Mouse (Mus musculus) bone marrow macrophage, adult 2 months (primary cell): ENCODE results near the gene Pawr. TPM values are rescaled to one million over a fixed set of nuclear protein-coding genes. Genes with fewer than 3 reads are reported as not detected.
"Not testable (repeated sequence)": the region's sequence is repeated elsewhere in the genome, so short reads cannot be mapped to it uniquely, and the experiment has no call there.

ENCODE experiments used
- H3K27ac ChIP-seq: 2 replicates; pipeline ENCODE4 v1.5.1; 2012; ENCODE audit warnings: low read depth, low read length; ENCODE audit not compliant: insufficient read depth
- H3K4me1 ChIP-seq: 2 replicates; pipeline ENCODE4 v1.6.1; 2012; ENCODE audit warnings: low read length; ENCODE audit not compliant: control insufficient read depth, insufficient read depth
- H3K4me3 ChIP-seq: 2 replicates; pipeline ENCODE4 v1.5.1; 2012; ENCODE audit warnings: mild to moderate bottlenecking, low read length, moderate library complexity; ENCODE audit not compliant: insufficient read depth
- CTCF ChIP-seq: IDR thresholded peaks from 2 replicates; pipeline ENCODE4 v1.5.1; 2012; ENCODE audit warnings: low read depth, mild to moderate bottlenecking, low read length, moderate library complexity
- POLR2A ChIP-seq: IDR thresholded peaks from 2 replicates; pipeline ENCODE4 v1.6.1; 2012; ENCODE audit warnings: mild to moderate bottlenecking, low read depth, low read length, borderline replicate concordance
- polyA plus RNA-seq: library from polyadenylated mRNA; stranded (reverse); fragments of >200 nt; gene quantifications from 2 replicates; pipeline ENCODE4 v1.2.4, GENCODE M21; 2012; ENCODE audit not compliant: missing spikeins, insufficient read depth, insufficient read length

Pawr gene
- polyA plus RNA-seq, 1 experiment, result not detected

DNA sequence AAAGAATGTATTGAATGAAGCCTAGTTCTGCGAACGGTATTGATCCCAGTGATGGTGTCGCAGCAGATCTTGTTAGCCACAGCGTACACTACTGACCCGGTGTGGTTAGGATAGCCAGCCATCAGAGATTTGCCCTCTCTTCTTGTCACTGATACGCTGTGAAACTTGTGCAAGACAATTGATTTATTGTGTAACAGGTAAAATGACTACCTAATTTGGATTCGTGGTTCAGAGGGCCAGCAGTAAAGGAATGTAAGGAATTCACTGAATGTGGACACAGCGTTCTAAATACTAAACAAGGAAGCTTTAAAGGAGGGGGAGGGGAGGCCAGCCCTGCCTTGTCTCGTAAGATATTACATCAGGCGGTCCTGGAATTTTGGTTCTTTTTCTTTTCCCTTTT, 100.3 kb downstream of the Pawr start:
- Histone ChIP-seq H3K4me3 (no peak overlapping the region), H3K4me1 (no peaks in the 10 kb centered on the region), H3K27ac (no peak overlapping the region)
- no peak for TF ChIP-seq CTCF
- TF ChIP-seq POLR2A, result no peak

DNA sequence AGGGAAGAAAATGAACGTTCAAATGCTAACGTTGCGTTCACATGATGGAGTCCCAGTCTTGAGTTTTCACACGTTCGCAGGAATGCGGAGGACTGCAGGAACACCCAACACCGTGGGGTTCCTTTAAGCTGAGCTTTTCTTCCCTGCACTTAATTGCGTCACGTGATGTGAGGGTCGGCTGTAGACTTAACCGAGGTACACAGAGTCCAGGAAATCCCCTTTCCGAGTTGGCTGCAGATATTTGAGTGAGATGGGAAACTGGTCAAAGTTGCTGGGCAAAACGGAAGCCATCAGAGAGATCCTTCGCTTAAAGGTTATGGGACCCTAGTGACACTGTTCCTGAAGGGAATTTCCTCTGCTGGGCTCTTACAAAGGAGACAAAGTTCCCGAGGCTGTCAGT, 102.1 kb downstream of the Pawr start:
- no peak overlapping the region for H3K4me3 ChIP-seq
- no peak overlapping the region for H3K27ac ChIP-seq
- TF ChIP-seq POLR2A (no peak), CTCF (no peak)
- no peaks in the 10 kb centered on the region for H3K4me1 ChIP-seq

DNA sequence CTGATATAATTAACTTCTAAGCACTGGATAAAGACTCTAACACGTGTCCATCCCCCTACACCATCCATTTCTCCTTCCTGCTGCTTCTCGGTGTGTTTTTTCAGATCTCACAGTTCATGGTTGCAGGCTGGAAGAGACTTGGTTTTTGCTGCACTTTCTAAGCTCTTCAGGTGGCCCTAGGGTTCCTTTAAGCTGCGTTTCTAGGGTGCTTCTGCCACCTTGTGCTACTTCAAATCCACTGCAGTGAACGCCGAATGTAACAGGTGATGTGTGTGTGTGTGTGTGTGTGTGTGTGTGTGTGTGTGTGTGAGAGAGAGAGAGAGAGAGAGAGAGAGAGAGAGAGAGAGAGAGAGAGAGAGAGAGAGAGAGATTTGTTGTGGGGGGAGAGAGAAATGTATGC, 103.7 kb downstream of the Pawr start:
- no peak for TF ChIP-seq CTCF
- no peak for TF ChIP-seq POLR2A
- Histone ChIP-seq H3K4me3 (no peak overlapping the region), H3K4me1 (no peaks in the 10 kb centered on the region)

DNA sequence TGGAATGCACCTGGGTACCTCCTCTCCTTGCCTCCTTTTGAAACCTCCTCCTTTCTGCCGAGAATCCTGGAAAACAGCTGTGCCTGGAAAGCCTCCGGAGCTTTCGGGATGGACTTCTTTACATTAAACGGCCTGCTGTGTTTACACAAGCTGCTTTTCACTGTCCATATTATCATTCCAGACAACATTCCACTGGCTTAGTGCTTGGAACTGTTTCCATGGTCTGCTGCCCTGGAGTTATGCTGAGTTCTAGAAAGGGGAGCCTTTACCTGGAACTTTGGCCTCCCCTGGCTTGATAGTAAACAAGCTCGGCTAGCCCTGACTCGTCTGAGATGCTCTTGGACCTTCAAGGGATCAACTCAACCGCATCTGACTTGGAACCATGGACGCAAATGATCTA, 104.4 kb downstream of the Pawr start:
- no peak overlapping the region for H3K27ac ChIP-seq
- H3K4me3 ChIP-seq, result no peak overlapping the region
- TF ChIP-seq POLR2A (no peak), CTCF (no peak)
- H3K4me1 ChIP-seq, result no peaks in the 10 kb centered on the region

More for the DNA sequence above, 103.7 kb downstream of the Pawr start:
- no peak overlapping the region for H3K27ac ChIP-seq

DNA sequence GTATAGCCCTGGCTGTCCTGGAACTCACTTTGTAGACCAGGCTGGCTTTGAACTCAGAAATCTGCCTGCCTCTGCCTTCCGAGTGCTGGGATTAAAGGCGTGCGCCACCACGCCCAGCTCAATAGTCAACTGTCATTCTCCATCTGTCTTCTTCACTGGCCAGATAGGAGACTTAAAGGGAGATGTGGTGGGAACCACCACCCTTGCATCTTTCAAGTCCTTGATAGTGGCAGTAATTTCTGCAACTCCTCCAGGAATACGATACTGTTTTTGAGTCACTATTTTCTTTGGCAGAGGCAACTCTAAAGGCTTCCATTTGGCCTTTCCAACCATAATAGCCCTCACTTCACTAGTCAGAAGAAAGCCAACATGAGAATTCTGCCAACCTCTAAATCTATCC, 108.3 kb downstream of the Pawr start:
- H3K4me3 ChIP-seq, H3K4me1 ChIP-seq, H3K27ac ChIP-seq: not testable (repeated sequence)

DNA sequence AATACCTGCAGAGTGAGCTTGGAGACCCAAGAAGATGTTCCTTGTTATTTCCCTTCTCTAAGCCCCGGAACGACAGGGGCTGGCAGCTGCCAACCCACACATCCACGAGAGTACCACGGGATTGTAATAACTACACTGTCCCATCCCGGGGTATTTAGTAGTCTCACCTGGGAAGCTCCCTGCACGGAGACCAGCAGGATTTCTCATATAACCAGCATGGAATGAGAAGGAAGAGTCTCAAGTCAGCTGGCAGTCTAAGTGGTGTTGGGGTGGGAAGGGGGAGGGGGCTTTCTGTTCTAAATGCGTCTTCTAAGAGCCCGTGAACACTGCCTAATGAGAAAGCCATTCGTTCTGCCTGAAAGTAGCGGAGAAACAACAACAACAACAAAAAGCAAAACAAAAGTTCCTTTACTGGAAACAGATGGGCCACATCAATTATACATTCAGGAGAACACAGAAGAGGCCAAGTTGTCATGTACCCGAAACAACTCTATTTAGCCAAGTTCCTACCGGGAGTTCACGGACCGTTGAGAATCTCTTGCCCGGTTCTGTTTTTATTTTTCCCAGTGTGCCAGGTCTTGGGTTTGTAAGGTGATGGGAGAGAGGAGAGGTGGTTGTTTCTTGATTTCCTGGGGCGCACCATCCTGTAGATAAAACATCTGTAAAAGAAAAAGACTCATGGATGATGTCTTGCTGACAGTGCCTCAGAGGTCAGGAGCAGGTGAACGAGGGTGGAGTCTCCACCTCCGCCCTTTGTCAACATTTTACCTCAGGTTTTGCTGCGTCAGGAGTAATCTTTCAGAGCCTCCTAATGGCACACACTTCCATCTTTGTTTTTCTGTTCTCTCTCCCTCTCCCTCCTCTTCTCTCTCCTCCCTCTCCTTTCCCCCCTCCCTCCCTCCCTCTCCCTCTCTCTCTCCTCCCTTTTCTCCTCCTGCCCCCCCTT, 112.3 kb downstream of the Pawr start:
- H3K4me3 ChIP-seq, result no peak overlapping the region
- no peak for TF ChIP-seq CTCF
- no peak for TF ChIP-seq POLR2A
- H3K27ac ChIP-seq, result no peak overlapping the region
- no peaks in the 10 kb centered on the region for H3K4me1 ChIP-seq

DNA sequence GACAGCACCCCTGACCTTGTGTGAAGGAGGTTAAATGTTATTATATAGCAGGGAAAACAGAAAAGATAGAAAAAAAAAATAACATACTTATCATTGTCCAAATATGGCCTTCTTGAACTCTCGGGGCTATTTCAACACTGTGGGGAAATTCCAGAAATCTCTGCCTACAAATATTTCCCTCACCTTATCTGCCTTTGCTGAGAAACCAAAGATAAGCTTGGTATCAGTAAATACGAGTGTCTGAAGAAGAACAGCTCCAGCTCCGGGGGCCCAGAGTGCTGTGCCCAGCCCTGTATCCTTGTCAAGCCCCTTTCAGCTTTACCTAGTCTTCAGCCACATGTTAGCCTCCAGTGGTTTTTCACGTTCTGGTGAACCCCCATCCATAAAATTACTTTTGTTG, 113.2 kb downstream of the Pawr start:
- H3K4me1 ChIP-seq, result no peaks in the 10 kb centered on the region
- no peak for TF ChIP-seq CTCF
- TF ChIP-seq POLR2A, result no peak
- H3K27ac ChIP-seq, result no peak overlapping the region
- H3K4me3 ChIP-seq, result no peak overlapping the region

DNA sequence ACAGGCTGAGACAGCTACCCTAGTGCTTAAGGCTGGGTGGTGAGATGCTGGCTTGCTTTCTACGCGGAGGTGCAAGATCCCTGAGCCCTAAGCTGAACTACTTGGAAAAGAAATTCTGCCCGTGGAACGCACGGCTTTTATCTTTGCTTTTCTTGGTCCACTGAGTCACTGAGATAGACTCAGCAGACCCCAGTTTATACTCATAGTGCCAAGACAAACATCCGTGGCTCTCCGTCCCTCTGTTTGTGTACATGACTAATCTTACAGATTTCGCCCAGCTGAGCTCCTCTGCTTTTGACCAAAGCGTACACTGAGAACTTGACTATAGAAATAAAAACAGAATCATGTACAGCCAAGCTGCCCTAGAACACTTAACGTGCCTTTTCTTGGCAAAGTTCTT, 113.7 kb downstream of the Pawr start:
- TF ChIP-seq POLR2A (no peak), CTCF (no peak)
- no peaks in the 10 kb centered on the region for H3K4me1 ChIP-seq
- no peak overlapping the region for H3K4me3 ChIP-seq
- no peak overlapping the region for H3K27ac ChIP-seq

DNA sequence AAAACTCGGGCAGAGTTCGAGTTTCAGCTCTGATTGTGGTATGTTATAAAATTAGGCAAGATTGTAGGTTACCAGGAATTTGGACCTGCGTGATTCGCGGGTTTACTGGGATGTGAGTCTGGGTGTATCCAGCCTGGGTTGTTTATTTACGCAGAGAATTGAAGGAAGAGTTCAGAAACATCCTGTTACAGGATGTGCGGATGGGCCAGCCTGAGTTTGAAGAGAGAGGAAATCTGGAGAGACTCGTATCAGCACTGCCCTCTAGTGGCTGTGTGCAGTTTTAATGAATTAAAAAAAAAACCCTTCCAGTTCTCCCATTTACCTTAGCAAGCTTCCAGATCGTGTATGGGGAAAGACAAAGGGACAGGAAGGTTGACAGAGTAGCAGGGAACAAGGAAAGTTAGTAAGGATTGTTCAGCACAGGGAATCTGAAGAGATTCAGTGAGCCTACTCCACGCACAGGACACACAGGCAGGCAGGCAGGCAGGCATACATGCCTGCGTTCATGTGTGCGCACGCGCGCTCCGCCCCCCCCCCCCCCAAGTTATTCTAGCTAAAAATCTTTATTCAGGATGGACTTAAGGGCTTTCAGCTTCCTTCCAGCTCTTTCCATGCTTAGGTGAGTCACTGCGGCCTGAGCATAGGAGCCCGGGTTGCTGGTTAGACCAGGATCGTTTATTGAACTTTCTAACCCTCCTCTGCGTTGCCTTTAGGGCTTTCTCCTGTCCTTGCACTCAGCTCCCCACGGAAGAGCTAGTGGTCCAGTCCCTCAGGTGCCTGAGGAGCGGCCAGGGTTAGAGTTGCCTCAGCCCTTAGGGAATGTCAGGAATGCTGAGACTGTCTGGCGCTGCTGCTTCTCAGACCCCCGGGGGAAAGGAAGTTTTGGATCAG, 114.4 kb downstream of the Pawr start:
- Histone ChIP-seq H3K27ac (no peak overlapping the region), H3K4me3 (peak overlapping the region; percentile 36), H3K4me1 (no peaks in the 10 kb centered on the region)
- TF ChIP-seq CTCF (peak; percentile 23; the same call in 1 of the 2 replicates), POLR2A (no peak)

DNA sequence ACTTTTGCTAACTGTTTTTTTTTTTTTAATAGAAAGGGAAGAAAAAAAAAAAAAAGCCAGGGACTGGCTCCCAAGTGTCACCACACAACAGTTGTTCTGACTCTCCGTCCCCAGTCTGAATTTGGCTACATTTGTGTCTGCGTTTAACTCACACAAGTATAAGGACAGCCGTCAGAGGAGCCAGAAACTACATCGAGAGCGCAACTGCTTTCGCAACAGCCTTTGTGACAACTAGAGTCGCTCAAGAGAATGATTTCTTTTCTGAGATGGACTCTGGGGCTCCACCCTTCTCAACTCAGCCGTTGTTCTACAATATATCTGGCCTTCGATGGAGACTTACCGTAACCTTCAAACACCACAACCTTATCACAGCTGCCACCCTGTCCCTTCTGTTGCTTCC, 115.3 kb downstream of the Pawr start:
- Histone ChIP-seq H3K27ac (no peak overlapping the region), H3K4me3 (no peak overlapping the region)

More for the DNA sequence above, 115.3 kb downstream of the Pawr start:
- no peaks in the 10 kb centered on the region for H3K4me1 ChIP-seq
- TF ChIP-seq POLR2A, result no peak
- no peak for TF ChIP-seq CTCF
